Mouse (Mus musculus): Measurements from ENCODE around the gene Ddx18. TPM values are rescaled to one million over a fixed set of nuclear protein-coding genes. Genes with fewer than 3 reads are reported as not detected.

Gene Ddx18
- 28.0 and 35.6 TPM in 2 replicates for polyA plus RNA-seq (2012; rRNA removed)

DNA sequence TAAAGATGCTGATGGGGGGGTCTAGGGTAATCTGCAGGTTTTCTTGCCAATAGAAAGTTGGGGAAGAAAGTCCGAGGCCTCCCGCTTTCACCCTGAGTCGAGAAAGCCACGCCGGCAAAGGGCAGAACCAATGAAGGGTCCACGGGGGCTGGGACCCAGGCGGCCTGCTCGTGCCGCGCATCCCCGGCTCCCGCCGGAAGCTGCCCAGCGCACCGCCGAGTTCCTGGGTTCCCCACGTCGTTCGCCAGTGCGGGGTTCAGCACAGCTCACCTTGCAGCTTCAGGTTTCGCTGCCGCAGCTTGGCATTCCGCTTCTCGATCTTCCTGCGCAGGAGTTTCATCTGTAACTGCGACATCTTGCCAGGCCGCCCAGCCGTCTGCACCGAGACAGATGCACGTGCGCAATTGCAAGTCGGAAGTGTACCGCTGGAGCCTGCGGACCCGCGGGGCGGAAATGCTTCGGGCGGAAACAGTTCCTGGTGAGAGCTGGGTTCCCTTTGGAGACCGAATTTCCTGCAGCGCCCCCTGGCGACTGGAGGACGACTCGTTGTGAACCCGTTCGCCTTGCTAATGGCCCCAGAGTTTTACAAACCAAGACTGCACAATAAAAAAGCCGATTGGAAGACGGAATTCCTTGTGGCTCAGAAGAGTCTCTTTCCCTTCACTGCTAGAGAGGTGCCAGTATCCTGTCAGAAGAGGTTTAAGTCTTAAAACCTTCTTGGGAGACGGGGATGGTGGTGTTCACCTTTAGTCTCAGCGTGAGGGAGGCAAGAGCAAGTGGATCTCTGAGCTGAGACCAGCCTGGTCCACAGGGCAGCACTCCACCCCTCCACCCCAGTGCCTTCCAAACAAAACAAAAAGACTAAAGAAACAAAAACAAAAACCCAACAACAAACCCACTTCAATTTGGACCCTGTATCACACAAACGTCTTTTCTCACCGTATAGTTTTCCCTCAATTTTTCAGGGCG is at the start of gene Ddx18:
Ddx18 (minus strand) TSS at position 469 of the 969 bp plus-strand sequence.
- TF ChIP-seq POLR2A (IDR thresholded peaks at IDR 0.05; ENCODE audit: extremely low read depth, insufficient read depth, low read length) (no peak; the same call in none of the 2 replicates), CTCF (IDR thresholded peaks at IDR 0.05; ENCODE audit: extremely low read depth, insufficient read depth, low read length) (peak; percentile 69)
- no peaks in the 10 kb centered on the region; the same call in 1 of the 2 replicates for H3K4me1 ChIP-seq (ENCODE audit: control insufficient read depth, insufficient read depth, low read length)
- H3K4me3 ChIP-seq (ENCODE audit: insufficient read depth, low read length) = peak within 1 kb of the TSS; percentile 61
- no peak within 1 kb of the TSS for H3K27ac ChIP-seq (ENCODE audit: insufficient read depth, low read length)

DNA sequence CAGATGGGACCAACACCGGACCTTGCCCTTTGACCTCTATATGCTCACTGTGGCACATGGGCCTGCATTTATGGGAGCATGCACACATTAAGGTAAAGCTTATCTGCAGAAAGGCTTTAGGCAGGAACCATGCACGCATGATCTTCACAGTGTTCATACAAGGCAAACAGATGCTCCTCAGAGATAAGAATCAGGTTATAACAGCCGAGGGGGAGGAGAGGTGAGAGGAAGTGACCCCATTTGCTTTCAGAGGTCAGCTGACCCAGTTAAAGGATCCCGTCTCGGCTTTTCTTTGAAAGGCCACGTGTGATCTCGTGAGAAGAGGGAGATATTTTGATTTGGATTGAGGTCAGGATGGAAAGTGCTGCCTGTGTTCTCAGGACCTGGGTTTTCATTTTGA is 40.2 kb upstream of the Ddx18 start:
- TF ChIP-seq CTCF (IDR thresholded peaks at IDR 0.05; ENCODE audit: extremely low read depth, insufficient read depth, low read length) = no peak
- no peak for TF ChIP-seq POLR2A (IDR thresholded peaks at IDR 0.05; ENCODE audit: extremely low read depth, insufficient read depth, low read length)
- Histone ChIP-seq H3K4me1 (ENCODE audit: control insufficient read depth, insufficient read depth, low read length) (no peaks in the 10 kb centered on the region), H3K27ac (ENCODE audit: insufficient read depth, low read length) (no peak overlapping the region), H3K4me3 (ENCODE audit: insufficient read depth, low read length) (no peak overlapping the region)

DNA sequence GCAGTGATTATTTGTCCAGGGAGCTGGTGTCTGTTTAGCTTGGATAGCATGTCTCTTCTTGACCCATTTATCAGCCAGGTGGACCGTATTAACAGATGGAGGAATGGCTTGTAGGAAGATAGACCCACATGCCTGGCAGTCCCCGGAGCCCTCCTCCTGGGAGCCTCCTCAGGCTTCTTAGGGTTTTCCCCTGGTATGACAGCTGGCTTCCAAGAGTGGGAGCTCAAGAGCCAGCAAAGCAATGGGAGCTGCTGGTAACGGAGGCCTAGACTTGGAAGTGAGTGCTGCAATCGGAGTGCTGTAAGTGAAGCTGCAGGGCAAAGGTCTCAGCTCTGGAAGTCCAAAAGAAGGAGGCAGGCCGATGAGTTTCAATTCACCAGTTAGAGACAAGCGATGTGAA is 37.3 kb upstream of the Ddx18 start:
- H3K4me1 ChIP-seq (ENCODE audit: control insufficient read depth, insufficient read depth, low read length) = no peaks in the 10 kb centered on the region
- no peak overlapping the region for H3K4me3 ChIP-seq (ENCODE audit: insufficient read depth, low read length)
- H3K27ac ChIP-seq (ENCODE audit: insufficient read depth, low read length) = no peak overlapping the region
- TF ChIP-seq POLR2A (IDR thresholded peaks at IDR 0.05; ENCODE audit: extremely low read depth, insufficient read depth, low read length) (no peak), CTCF (IDR thresholded peaks at IDR 0.05; ENCODE audit: extremely low read depth, insufficient read depth, low read length) (peak; percentile 48; the same call in 1 of the 2 replicates)

DNA sequence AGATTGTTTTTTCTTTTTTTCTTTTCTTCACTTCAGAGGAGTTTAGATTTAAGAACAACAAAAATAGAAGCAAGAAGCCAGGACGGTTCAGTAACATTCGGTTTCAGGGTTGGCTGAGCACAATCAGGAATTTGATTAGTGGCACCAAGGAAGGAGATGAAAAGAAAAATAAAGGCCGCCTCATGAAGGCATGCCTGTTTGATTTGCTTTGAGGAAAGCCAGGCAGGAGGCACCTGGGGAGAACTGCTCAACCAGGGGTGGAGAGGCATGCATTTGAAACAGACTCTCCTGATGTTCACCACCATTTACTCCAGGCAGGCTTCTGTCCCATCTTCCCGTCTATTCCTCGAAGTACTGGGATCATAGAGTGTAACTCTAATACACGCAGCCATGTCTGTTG is 34.1 kb upstream of the Ddx18 start:
- TF ChIP-seq CTCF (IDR thresholded peaks at IDR 0.05; ENCODE audit: extremely low read depth, insufficient read depth, low read length) (no peak), POLR2A (IDR thresholded peaks at IDR 0.05; ENCODE audit: extremely low read depth, insufficient read depth, low read length) (no peak)
- H3K4me1 ChIP-seq (ENCODE audit: control insufficient read depth, insufficient read depth, low read length) = no peaks in the 10 kb centered on the region

DNA sequence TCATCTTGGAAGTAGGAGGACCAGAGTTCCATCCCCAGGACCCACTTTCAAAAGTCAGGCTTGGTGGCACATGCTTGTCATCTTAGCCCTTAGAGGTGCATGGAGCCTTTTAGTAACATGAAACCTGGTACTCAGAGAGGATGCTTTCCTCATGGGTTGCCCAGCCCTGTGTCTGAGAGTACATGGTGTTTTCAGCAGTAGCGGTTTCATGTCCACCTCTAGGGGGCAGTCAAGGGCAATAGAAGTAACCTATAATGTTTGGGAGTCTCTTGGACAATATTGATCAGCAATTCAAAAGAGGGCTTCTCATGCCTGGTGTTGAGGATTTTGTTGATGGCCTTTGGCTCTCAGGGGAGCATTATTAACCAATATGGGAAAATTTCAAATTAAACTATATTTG is 33.3 kb upstream of the Ddx18 start:
- Histone ChIP-seq H3K27ac (ENCODE audit: insufficient read depth, low read length) (no peak overlapping the region), H3K4me1 (ENCODE audit: control insufficient read depth, insufficient read depth, low read length) (no peaks in the 10 kb centered on the region), H3K4me3 (ENCODE audit: insufficient read depth, low read length) (no peak overlapping the region)
- TF ChIP-seq POLR2A (IDR thresholded peaks at IDR 0.05; ENCODE audit: extremely low read depth, insufficient read depth, low read length) (no peak), CTCF (IDR thresholded peaks at IDR 0.05; ENCODE audit: extremely low read depth, insufficient read depth, low read length) (peak; percentile 42; the same call in 1 of the 2 replicates)

More for the DNA sequence above, 34.1 kb upstream of the Ddx18 start:
- Histone ChIP-seq H3K27ac (ENCODE audit: insufficient read depth, low read length) (no peak overlapping the region), H3K4me3 (ENCODE audit: insufficient read depth, low read length) (no peak overlapping the region)

DNA sequence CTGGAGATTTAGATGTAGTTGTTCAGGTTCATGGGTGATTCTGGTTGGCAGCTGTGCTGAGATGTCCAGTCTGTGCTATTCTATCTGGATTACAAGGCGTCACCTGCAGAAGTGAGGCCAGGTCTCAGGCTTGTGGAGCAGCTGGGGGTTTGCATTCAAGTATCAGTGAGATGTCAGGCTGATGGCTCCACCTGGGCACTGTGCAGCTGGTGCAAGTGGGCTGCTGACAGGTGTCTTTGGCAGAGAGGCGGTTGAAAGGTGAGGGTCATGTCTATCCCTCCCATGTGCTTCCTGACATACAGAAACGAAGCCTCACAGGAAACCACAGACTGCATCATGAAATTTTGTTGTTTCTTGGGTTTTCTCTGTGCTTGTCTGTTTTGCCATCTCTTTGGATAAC is 30.6 kb upstream of the Ddx18 start:
- Histone ChIP-seq H3K27ac (ENCODE audit: insufficient read depth, low read length) (no peak overlapping the region), H3K4me3 (ENCODE audit: insufficient read depth, low read length) (no peak overlapping the region), H3K4me1 (ENCODE audit: control insufficient read depth, insufficient read depth, low read length) (no peaks in the 10 kb centered on the region)
- TF ChIP-seq CTCF (IDR thresholded peaks at IDR 0.05; ENCODE audit: extremely low read depth, insufficient read depth, low read length) = no peak
- TF ChIP-seq POLR2A (IDR thresholded peaks at IDR 0.05; ENCODE audit: extremely low read depth, insufficient read depth, low read length) = no peak

DNA sequence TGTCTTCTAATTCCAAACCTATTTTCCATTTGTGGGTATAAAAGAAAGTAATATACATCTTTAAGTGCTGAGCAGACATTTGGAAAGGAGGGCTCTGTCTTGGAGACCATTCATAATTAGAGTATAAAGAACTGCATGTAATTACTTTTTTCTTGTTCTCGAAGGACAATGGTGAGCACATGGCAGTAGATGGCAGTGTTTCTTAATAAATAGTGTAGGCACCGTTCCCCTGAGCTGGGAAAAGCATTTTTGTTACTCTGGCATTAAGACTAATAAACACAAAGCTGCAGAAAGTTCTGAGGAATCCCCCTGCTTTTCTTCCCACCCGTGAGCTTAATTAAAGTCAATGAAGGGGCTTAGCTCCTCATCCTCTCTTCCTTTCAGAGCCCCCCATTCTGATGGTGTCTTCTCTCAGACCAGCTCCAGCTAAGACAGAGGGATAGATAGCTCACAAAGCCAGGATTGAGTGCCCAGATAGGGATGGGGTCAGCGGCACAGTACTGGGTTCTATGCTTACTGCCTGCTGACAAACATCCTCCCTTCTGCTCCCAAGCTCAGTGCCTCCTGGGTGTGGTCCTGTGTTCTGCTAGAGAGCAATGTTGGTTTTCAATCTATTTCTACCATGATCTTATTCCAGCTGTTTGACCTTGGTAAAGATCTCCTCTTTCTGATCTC is 29.3 kb upstream of the Ddx18 start:
- no peak overlapping the region for H3K27ac ChIP-seq (ENCODE audit: insufficient read depth, low read length)
- H3K4me1 ChIP-seq (ENCODE audit: control insufficient read depth, insufficient read depth, low read length) = no peaks in the 10 kb centered on the region
- peak; percentile 38; the same call in 1 of the 2 replicates for TF ChIP-seq CTCF (IDR thresholded peaks at IDR 0.05; ENCODE audit: extremely low read depth, insufficient read depth, low read length)
- no peak for TF ChIP-seq POLR2A (IDR thresholded peaks at IDR 0.05; ENCODE audit: extremely low read depth, insufficient read depth, low read length)
- H3K4me3 ChIP-seq (ENCODE audit: insufficient read depth, low read length) = no peak overlapping the region

DNA sequence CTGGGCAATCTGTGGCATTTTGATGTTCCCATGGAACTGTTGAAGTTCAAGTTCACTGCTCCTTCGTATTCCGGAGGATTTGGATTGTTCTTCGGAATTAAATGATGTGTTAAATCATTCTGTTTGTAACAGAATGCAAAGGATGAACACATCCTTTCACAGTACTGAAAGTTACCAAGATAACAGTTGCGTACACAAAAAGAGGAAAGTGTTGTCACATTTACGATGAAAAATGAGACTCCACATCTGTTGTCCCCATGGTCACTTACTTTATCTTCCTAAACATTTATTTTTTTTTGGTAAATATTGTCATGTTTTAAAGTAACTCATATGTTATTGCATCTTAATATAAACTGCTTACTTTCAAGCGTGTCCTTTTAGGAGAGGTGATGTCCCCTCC is 17.0 kb upstream of the Ddx18 start:
- Histone ChIP-seq H3K4me1 (ENCODE audit: control insufficient read depth, insufficient read depth, low read length) (no peaks in the 10 kb centered on the region), H3K27ac (ENCODE audit: insufficient read depth, low read length) (no peak overlapping the region), H3K4me3 (ENCODE audit: insufficient read depth, low read length) (no peak overlapping the region)
- TF ChIP-seq CTCF (IDR thresholded peaks at IDR 0.05; ENCODE audit: extremely low read depth, insufficient read depth, low read length) = no peak

DNA sequence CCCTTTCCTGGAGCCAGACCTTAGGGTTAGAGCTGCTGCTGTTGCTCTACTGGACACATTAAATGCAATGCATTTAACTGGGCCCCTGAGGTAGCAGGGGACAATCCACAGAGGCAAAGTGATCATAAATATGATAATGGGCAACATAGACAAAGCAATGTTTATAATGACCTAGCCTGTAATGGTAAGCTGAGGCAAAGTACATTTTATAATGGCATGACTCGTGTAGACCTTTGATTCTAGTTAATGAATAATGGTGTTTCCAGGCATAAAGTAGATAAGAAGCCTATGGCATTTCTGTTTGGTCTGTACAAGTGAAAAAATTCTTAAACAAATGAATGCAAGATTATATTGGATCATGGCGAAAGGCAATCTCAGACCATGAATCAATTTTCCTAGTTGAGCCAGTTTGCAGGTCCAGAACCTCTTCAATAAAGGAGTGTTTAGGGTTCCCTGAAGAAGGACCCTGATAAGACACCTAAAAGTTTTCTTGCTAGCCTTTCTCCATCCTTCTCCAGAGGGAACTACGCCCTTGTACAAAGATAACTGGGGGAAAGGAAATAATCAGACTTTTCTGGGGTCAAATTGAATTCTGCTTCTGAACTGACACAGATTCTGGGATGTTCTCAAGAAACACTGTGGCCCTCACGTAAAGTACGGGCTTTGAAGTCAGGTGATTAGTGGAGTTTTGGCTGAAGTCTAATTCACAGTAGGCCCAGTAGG is 13.5 kb upstream of the Ddx18 start:
- TF ChIP-seq CTCF (IDR thresholded peaks at IDR 0.05; ENCODE audit: extremely low read depth, insufficient read depth, low read length) = no peak
- TF ChIP-seq POLR2A (IDR thresholded peaks at IDR 0.05; ENCODE audit: extremely low read depth, insufficient read depth, low read length) = no peak
- H3K27ac ChIP-seq (ENCODE audit: insufficient read depth, low read length) = no peak overlapping the region

More for the DNA sequence above, 13.5 kb upstream of the Ddx18 start:
- Histone ChIP-seq H3K4me1 (ENCODE audit: control insufficient read depth, insufficient read depth, low read length) (no peaks in the 10 kb centered on the region), H3K4me3 (ENCODE audit: insufficient read depth, low read length) (no peak overlapping the region)

All from cortical plate, adult 2 months (tissue).